Mouse (Mus musculus): ENCODE data around the gene Thap8. TPM values are rescaled to one million over a fixed set of nuclear protein-coding genes. Genes with fewer than 3 reads are reported as not detected.

Thap8 gene
- polyA plus RNA-seq, 1 experiment from 2014 or later, result 0.49 TPM

DNA sequence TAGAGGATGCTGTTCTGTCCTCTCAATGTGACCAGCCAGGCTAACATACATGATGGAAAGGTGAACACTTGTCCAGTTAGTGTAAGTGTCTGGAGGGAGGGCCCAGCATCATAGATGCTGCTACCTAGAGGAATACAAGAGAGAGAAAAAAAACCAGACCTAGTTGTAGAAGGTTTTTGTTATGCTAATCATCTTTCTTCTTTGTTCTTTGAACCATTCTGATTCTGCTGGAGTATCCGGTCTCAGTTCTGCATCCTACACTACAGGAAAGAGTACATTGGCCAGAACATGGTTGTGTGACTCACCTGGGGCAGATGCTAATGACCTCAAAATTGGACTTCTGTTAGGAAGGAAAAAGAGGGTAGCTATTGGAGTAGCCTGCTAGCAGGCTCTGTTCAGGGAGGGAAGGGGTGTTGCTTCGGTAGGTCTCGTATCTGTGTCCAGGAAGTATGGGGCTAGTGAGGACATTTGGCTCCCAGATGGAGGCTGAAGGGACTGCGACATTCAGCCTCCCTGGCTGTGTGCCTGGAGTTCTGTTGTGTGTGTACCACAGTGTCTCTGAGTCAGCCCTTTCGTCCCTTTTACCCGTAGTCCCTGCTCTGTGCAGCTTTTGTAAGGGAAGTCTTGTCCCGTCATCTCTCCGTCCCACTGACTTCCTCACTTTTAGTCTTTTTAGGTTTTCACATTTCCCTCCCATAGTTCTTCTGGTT lies 7.0 kb downstream of the Thap8 start:
- Histone ChIP-seq H3K9ac (no peak overlapping the region), H3K9me3 (replicated peaks) (no peaks in the 10 kb centered on the region), H3K4me2 (replicated peaks) (no peak overlapping the region), H3K4me3 (replicated peaks) (no peak overlapping the region), H3K27ac (replicated peaks) (no peak overlapping the region), H3K36me3 (no peaks in the 10 kb centered on the region), H3K4me1 (peaks cover 10% of the 10 kb centered on the region), H3K27me3 (no peaks in the 10 kb centered on the region)
- WGBS, result 50% methylated on average over 8 of the region's 8 CpGs
- ATAC-seq (ENCODE audit: insufficient number of reproducible peaks, low FRiP score, low TSS enrichment, low read depth), result no peak

DNA sequence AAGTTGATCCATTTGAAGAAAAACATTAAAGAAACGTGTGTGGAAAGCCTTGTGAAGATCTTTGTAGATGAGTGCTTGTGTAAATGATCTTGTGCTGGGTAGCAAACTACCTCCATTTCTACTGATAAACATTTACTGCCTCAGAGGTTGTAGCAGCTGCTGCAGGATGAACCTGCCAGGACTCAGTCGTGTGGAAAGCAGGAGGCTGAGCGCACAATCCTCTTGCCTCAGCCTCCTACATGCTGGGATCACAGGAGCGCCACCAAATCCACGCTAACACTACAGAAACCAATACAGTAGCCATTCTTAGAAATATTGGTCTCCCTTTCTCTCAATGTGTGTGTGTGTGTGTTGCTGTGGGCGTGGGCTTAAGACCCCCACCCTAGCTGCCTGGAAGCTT lies 8.2 kb downstream of the Thap8 start:
- Histone ChIP-seq H3K4me2 (replicated peaks) (no peak overlapping the region), H3K9me3 (replicated peaks) (no peaks in the 10 kb centered on the region), H3K4me3 (replicated peaks) (no peak overlapping the region), H3K4me1 (peaks cover 21% of the 10 kb centered on the region), H3K36me3 (no peaks in the 10 kb centered on the region), H3K27me3 (no peaks in the 10 kb centered on the region), H3K9ac (no peak overlapping the region), H3K27ac (replicated peaks) (no peak overlapping the region)
- WGBS, result 66% methylated on average over 6 of the region's 6 CpGs
- no peak for ATAC-seq (ENCODE audit: insufficient number of reproducible peaks, low FRiP score, low TSS enrichment, low read depth)

GRCm38 (mm10) chr7:30289071-30289713 lies 9.3 kb downstream of the Thap8 start:
- no peak overlapping the region for H3K4me2 ChIP-seq (replicated peaks)
- no peaks in the 10 kb centered on the region for H3K27me3 ChIP-seq
- WGBS, result 52% methylated on average over 7 of the region's 7 CpGs
- no peak overlapping the region for H3K9ac ChIP-seq
- H3K9me3 ChIP-seq (replicated peaks), result no peaks in the 10 kb centered on the region
- H3K4me3 ChIP-seq (replicated peaks), result no peak overlapping the region
- H3K4me1 ChIP-seq, result peaks cover 21% of the 10 kb centered on the region
- ATAC-seq (ENCODE audit: insufficient number of reproducible peaks, low FRiP score, low TSS enrichment, low read depth), result no peak
- 0 out of 2 replicates have a peak overlapping the region, but pooled peaks have one; percentile 9 for H3K27ac ChIP-seq (replicated peaks)
- H3K36me3 ChIP-seq, result peaks cover 4% of the 10 kb centered on the region; the same call in 1 of the 2 replicates

GRCm38 (mm10) chr7:30289714-30290399 lies 10.0 kb downstream of the Thap8 start:
- no peak overlapping the region for H3K4me2 ChIP-seq (replicated peaks)
- H3K4me3 ChIP-seq (replicated peaks), result no peak overlapping the region
- H3K27me3 ChIP-seq, result no peaks in the 10 kb centered on the region
- H3K4me1 ChIP-seq, result peaks cover 21% of the 10 kb centered on the region
- ATAC-seq (ENCODE audit: insufficient number of reproducible peaks, low FRiP score, low TSS enrichment, low read depth), result peak; percentile 59
- H3K9ac ChIP-seq, result no peak overlapping the region
- peaks cover 10% of the 10 kb centered on the region; the same call in 1 of the 2 replicates for H3K36me3 ChIP-seq
- WGBS, result 42% methylated on average over 10 of the region's 10 CpGs
- no peaks in the 10 kb centered on the region for H3K9me3 ChIP-seq (replicated peaks)
- 0 out of 2 replicates have a peak overlapping the region, but pooled peaks have one; percentile 9 for H3K27ac ChIP-seq (replicated peaks)

DNA sequence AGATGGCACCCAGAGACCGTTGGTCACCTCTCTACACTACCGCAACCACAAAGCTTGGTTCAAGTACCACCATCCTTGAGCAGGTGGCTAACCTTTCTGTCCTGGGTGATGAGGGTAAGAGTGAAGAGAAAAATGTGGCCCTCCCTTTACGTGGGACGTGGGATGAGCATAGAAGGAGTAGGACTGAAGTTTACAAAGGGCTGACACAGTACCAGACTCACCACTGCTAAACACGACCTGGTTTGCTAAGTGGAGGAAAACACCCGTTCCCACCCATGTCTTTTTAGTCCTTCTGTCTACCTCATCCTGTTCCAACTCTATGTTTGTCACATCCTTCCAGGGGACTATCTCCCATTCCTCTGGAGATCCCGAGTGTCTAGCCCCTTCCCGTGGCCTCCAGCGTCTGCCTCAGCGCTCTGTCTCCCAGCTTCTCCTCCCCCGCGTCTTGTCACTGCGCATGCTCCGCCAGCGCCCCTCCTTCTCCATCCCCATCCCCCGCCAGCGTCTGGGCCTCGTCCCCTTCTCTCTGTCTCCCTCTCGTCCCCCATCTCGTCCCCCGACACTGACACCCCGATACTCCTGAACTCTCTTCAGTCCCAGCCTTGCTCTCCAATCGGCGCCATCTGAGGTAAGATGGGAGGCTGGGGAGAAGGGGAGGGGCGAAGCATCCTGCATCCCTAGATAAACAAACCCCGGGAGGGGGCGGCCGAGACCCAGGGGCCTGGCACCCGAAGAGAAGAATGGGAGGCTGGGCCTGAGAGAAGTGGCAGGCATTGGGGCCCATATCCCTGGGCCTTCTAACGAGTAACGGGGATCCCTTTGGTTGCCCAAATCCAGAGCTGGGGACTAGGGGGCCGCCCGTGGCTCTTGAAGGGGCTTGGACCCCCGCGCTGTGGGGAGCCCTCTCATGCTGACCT lies 11.6 kb downstream of the Thap8 start, which contains the start of gene Clip3:
Clip3 (plus strand) TSS at position 514 of the 917 bp plus-strand sequence.
- ATAC-seq (ENCODE audit: insufficient number of reproducible peaks, low FRiP score, low TSS enrichment, low read depth), result peak; percentile 76
- Histone ChIP-seq H3K4me3 (replicated peaks) (peak within 1 kb of the TSS; percentile 75), H3K27ac (replicated peaks) (peak within 1 kb of the TSS; percentile 71), H3K4me1 (peaks cover 21% of the 10 kb centered on the region), H3K9ac (peak within 1 kb of the TSS; percentile 69), H3K36me3 (peaks cover 14% of the 10 kb centered on the region), H3K4me2 (replicated peaks) (peak within 1 kb of the TSS; percentile 78), H3K27me3 (no peaks in the 10 kb centered on the region), H3K9me3 (replicated peaks) (no peaks in the 10 kb centered on the region)
- 6% methylated on average over 35 of the region's 35 CpGs for WGBS

DNA sequence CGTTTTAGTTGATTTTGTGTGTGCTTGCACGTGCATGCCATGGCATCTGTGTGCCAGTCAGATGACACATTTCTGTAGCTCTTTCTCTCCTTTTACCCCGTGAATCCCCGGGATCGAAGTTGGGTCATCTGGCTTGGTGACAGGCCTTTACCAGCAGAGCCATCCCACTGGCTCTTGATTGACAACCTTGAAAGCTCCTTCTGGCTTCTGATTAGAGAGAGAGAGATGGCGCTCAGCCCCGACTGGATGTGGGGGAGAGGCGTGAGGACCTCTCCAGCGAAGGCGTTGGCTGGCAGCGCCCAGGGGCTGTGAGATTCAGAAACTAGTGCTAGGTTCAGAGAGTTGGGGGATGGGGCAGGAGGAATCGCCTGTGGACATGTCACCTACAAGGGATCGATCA lies 13.9 kb downstream of the Thap8 start:
- Histone ChIP-seq H3K4me3 (replicated peaks) (no peak overlapping the region), H3K27me3 (no peaks in the 10 kb centered on the region), H3K36me3 (peaks cover 37% of the 10 kb centered on the region), H3K27ac (replicated peaks) (no peak overlapping the region), H3K4me1 (peaks cover 21% of the 10 kb centered on the region), H3K9ac (no peak overlapping the region), H3K9me3 (replicated peaks) (no peaks in the 10 kb centered on the region), H3K4me2 (replicated peaks) (no peak overlapping the region)
- no peak for ATAC-seq (ENCODE audit: insufficient number of reproducible peaks, low FRiP score, low TSS enrichment, low read depth)
- 73% methylated on average over 13 of the region's 13 CpGs for WGBS

DNA sequence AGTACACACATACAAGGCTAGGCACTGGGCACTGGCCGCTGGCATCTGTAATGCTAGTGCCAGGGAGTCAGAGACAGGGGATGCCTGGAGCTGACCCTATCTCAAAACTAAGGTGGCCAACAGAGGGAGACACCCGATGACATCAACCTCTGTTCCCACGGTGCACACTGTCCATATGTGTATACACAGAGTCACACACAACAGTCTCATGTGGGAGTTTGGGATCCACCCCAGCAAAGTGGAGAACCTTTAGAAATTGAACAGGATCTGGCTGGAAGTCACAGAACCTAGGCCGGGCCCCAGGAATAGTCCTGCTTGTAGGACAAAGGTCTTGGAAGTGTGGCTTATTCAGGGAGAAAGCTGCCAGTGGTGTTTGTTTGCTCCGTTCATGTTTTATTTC lies 14.4 kb downstream of the Thap8 start:
- no peaks in the 10 kb centered on the region for H3K27me3 ChIP-seq

GRCm38 (mm10) chr7:30295103-30295502 lies 15.2 kb downstream of the Thap8 start:
- H3K36me3 ChIP-seq, result peaks cover 50% of the 10 kb centered on the region
- H3K4me2 ChIP-seq (replicated peaks), result no peak overlapping the region
- no peaks in the 10 kb centered on the region for H3K27me3 ChIP-seq
- no peak overlapping the region for H3K27ac ChIP-seq (replicated peaks)
- ATAC-seq (ENCODE audit: insufficient number of reproducible peaks, low FRiP score, low TSS enrichment, low read depth), result no peak
- 55% methylated on average over 10 of the region's 10 CpGs for WGBS
- no peak overlapping the region for H3K9ac ChIP-seq
- H3K4me3 ChIP-seq (replicated peaks), result no peak overlapping the region
- no peaks in the 10 kb centered on the region for H3K9me3 ChIP-seq (replicated peaks)
- H3K4me1 ChIP-seq, result peaks cover 21% of the 10 kb centered on the region

More for the DNA sequence above, 14.4 kb downstream of the Thap8 start:
- Histone ChIP-seq H3K4me1 (peaks cover 21% of the 10 kb centered on the region), H3K4me2 (replicated peaks) (no peak overlapping the region), H3K9me3 (replicated peaks) (no peaks in the 10 kb centered on the region), H3K4me3 (replicated peaks) (no peak overlapping the region), H3K9ac (no peak overlapping the region), H3K36me3 (peaks cover 42% of the 10 kb centered on the region), H3K27ac (replicated peaks) (no peak overlapping the region)
- WGBS, result 92% methylated on average over 5 of the region's 5 CpGs
- no peak for ATAC-seq (ENCODE audit: insufficient number of reproducible peaks, low FRiP score, low TSS enrichment, low read depth)

DNA sequence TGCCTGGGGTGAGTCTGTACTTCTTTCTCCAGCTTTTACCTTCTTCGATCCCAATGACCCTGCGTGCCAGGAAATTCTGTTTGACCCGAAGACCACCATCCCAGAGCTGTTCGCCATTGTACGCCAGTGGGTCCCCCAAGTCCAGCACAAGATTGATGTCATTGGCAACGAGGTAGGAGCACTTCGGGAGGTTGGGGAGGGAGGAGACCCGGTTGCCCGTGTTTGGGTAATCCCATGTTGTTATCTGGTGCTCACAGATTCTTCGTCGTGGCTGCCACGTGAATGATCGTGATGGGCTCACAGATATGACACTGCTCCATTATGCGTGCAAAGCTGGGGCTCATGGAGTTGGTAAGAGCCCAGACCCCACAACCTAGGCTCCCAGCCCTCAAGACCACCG lies 16.9 kb downstream of the Thap8 start:
- ATAC-seq (ENCODE audit: insufficient number of reproducible peaks, low FRiP score, low TSS enrichment, low read depth), result no peak
- Histone ChIP-seq H3K4me2 (replicated peaks) (no peak overlapping the region), H3K4me1 (peaks cover 12% of the 10 kb centered on the region), H3K27ac (replicated peaks) (no peak overlapping the region), H3K4me3 (replicated peaks) (no peak overlapping the region), H3K27me3 (no peaks in the 10 kb centered on the region), H3K36me3 (peaks cover 64% of the 10 kb centered on the region), H3K9me3 (replicated peaks) (no peaks in the 10 kb centered on the region), H3K9ac (no peak overlapping the region)
- 90% methylated on average over 15 of the region's 15 CpGs for WGBS

- Histone ChIP-seq H3K4me3 (replicated peaks) (no peak overlapping the region), H3K4me2 (replicated peaks) (no peak overlapping the region), H3K4me1 (peaks cover 8% of the 10 kb centered on the region; the same call in 1 of the 2 replicates), H3K27ac (replicated peaks) (no peak overlapping the region), H3K9ac (no peak overlapping the region), H3K9me3 (replicated peaks) (no peaks in the 10 kb centered on the region), H3K36me3 (peaks cover 69% of the 10 kb centered on the region), H3K27me3 (no peaks in the 10 kb centered on the region)
- ATAC-seq (ENCODE audit: insufficient number of reproducible peaks, low FRiP score, low TSS enrichment, low read depth), result no peak
- 81% methylated on average over 16 of the region's 16 CpGs for WGBS
These were observed 17.4 kb downstream of the Thap8 start for GRCm38 (mm10) chr7:30297266-30297665.

All from embryonic facial prominence, embryonic 15.5 days (tissue).